Mouse (Mus musculus): ENCODE measurements around the gene 9230102O04Rik. TPM values are rescaled to one million over a fixed set of nuclear protein-coding genes. Genes with fewer than 3 reads are reported as not detected.

9230102O04Rik gene
- polyA plus RNA-seq (2015; fragmentation: Nextera tagmentation; extraction: Ambion mirVana) = not detected in 2 replicates

DNA sequence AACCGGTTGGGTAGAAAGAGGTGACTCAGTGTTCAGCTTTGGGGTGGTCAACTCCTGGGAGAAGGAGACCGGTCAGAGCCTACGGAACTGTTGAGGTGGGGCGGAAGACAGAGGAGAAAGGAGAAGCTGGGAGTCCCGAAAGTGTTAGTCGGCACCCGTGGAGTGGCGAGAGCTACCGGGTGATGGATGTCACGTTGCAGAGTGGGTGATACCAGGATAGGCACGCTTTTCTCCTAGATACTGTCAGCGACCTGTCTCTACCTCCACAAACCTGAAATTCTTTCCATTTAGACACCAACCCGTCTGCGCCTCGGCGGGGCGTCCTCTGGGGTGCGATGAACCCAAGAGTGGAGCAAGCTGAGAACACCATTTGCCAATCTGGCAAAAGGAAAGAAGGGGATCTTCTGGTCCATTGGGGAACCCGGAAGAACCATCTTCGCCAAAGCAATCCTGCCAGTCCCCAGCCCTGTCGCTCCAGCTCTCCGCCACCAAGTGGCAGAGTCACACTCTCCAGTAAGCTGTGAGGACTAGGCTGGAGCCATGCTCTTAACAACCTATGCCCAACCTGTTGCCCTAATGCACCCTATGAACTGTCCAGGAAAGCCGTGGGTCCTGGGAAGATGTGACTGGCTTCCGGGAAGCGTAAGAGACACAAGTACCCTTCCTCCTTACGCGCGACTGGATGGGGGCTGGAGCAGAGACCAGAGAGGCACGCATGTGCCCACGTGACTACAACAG is at the start of gene 9230102O04Rik:
TSS of gene 9230102O04Rik (minus strand) at position 628 of the 738 bp plus-strand sequence.
- WGBS = 2% methylated on average over 30 of the region's 30 CpGs

DNA sequence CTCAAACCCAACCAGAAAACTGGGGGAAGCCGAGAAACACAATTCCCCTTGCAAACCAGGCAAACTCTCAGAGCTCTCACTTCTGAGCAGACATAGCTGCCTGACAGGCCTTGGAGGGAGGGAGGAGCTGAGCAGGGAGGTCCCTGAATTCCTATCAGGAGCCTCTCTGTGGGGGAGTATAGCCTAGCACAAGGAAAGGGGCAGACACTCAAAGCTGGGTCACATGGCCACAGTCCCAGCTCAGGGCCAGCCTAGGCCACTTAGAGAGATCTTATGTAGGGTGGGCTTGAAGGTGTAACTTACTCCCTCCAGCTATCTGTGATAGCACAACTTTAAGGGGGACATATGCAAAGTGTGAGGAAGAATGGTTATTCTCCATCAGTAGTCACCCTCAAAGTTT is 46.6 kb upstream of the 9230102O04Rik start:
- H3K27ac ChIP-seq (ENCODE audit: low read length) = no peak overlapping the region
- no peak for ATAC-seq (replicated peaks; ENCODE audit: extremely low read depth, insufficient read depth, low FRiP score)
- H3K9ac ChIP-seq (ENCODE audit: low read length) = no peak overlapping the region
- no peaks in the 10 kb centered on the region for H3K27me3 ChIP-seq (ENCODE audit: control insufficient read depth, insufficient read depth, low read length)
- no peak overlapping the region for H3K4me3 ChIP-seq (ENCODE audit: low read length)
- WGBS = 20% methylated on average over 1 of the region's 1 CpGs
- H3K4me1 ChIP-seq (ENCODE audit: control insufficient read depth, insufficient read depth, low read length) = no peaks in the 10 kb centered on the region
- H3K36me3 ChIP-seq (ENCODE audit: control insufficient read depth, insufficient read depth) = no peaks in the 10 kb centered on the region
- H3K4me2 ChIP-seq (ENCODE audit: low read depth, low read length) = no peak overlapping the region
- no peaks in the 10 kb centered on the region for H3K9me3 ChIP-seq (replicated peaks; ENCODE audit: control insufficient read depth, low read length)

More for the DNA sequence above, at the start of gene 9230102O04Rik:
- H3K36me3 ChIP-seq (ENCODE audit: control insufficient read depth, insufficient read depth) = no peaks in the 10 kb centered on the region
- 0 out of 2 replicates have a peak, but pooled peaks cover 5% of the 10 kb centered on the region for H3K4me1 ChIP-seq (ENCODE audit: control insufficient read depth, insufficient read depth, low read length)
- H3K27me3 ChIP-seq (ENCODE audit: control insufficient read depth, insufficient read depth, low read length) = peaks cover 86% of the 10 kb centered on the region
- peak; percentile 90 for ATAC-seq (replicated peaks; ENCODE audit: extremely low read depth, insufficient read depth, low FRiP score)
- H3K9me3 ChIP-seq (replicated peaks; ENCODE audit: control insufficient read depth, low read length) = no peaks in the 10 kb centered on the region
- peak within 1 kb of the TSS; percentile 45 for H3K4me2 ChIP-seq (ENCODE audit: low read depth, low read length)
- H3K27ac ChIP-seq (ENCODE audit: low read length) = no peak within 1 kb of the TSS
- H3K4me3 ChIP-seq (ENCODE audit: low read length) = peak within 1 kb of the TSS; percentile 34
- no peak within 1 kb of the TSS for H3K9ac ChIP-seq (ENCODE audit: low read length)

DNA sequence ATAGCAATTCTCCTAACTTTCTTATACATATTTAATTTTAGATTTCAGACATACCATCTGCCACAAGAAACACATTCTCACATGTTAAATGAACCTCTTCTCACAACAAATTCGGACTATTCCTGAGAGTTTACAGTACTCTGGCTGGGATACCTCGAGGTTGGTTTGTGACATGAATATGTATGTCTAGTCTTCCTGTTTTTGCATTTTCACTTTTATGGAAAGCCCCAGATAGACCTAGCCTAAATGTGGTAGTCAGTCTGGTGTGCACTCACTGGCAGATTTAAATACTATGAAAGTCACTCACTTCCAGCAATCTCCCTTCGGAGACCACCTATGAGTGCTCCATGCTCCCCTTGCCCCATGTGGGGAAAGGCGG is 37.6 kb upstream of the 9230102O04Rik start:
- no peaks in the 10 kb centered on the region; the same call in 1 of the 2 replicates for H3K36me3 ChIP-seq (ENCODE audit: control insufficient read depth, insufficient read depth)
- H3K9ac ChIP-seq (ENCODE audit: low read length) = no peak overlapping the region
- no peak overlapping the region for H3K4me3 ChIP-seq (ENCODE audit: low read length)
- no peaks in the 10 kb centered on the region for H3K9me3 ChIP-seq (replicated peaks; ENCODE audit: control insufficient read depth, low read length)
- no peaks in the 10 kb centered on the region for H3K27me3 ChIP-seq (ENCODE audit: control insufficient read depth, insufficient read depth, low read length)
- no peaks in the 10 kb centered on the region for H3K4me1 ChIP-seq (ENCODE audit: control insufficient read depth, insufficient read depth, low read length)
- no peak overlapping the region for H3K4me2 ChIP-seq (ENCODE audit: low read depth, low read length)
- no peak overlapping the region for H3K27ac ChIP-seq (ENCODE audit: low read length)
- ATAC-seq (replicated peaks; ENCODE audit: extremely low read depth, insufficient read depth, low FRiP score) = no peak
- 80% methylated on average over 4 of the region's 4 CpGs for WGBS

DNA sequence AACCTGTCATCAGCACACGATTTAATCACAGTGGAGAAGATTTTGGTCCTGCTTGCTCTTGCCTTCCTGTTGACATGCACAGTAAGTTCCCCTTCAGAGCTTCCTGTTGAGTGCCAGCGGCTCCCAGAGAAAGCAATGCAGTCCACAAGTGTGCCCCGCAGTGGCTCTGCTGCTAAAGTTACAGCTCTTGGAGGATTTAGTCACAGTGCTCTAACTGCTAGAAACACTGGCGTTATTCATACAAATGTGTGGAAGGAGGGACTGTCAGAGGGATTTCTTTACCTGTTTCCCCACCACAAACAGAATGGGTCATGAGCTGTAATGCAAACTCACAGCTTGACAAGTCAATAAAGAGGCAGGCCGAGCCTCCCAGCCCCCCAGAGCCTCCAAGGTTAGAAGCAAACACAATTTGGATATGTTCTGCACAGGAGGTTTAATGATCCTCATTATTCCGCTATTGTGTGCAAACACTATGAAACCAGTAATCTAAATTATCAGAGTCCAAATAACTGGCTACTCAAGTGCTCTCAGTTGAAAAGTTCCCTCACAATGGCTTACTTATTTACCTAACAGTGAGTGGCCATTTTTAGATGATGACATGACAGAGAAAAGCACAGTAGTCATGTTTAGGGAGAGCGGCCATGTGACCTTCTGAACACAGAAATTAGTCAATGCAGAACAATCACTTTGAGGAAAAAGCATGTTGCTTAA is 37.0 kb upstream of the 9230102O04Rik start:
- WGBS = 49% methylated on average over 7 of the region's 7 CpGs
- no peak for ATAC-seq (replicated peaks; ENCODE audit: extremely low read depth, insufficient read depth, low FRiP score)
- H3K4me2 ChIP-seq (ENCODE audit: low read depth, low read length) = no peak overlapping the region

DNA sequence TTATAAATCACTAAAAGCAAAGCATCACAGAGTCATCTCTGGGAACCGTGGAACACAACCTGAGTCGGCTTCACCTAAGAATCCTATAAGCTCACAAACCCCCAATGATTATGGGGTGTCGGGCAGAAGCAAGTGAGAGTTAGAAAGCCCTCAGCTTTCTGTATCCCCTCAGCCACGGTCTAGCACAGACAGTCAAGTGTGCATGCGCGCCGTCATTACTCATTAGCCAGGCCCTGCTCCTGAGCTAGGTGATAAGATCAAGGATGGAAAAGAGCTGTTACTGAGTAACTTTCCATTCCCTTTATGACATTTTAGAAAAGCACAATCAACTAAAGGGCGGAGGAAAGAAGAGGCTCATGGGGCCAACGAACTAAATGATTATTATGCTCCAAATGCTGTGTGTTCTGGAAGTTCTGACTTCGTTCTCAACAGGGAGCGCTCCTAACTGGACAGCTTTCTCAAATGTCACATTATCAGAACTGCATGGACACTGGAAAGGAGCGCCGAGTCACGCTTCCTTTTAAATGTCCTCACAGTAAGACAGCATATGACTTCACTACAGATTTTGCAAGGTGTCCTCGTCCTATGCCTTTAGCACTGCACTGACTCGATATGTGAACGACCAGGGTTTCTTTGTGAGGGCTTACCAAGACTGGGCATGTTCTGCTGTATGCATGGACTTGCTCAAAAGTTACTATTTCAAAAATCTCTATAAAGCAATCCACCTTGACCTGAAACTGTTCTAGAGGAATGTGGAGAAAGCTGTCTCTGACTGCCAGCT is 29.5 kb upstream of the 9230102O04Rik start:
- no peak for ATAC-seq (replicated peaks; ENCODE audit: extremely low read depth, insufficient read depth, low FRiP score)
- no peak overlapping the region for H3K4me3 ChIP-seq (ENCODE audit: low read length)
- no peaks in the 10 kb centered on the region for H3K4me1 ChIP-seq (ENCODE audit: control insufficient read depth, insufficient read depth, low read length)
- no peak overlapping the region for H3K9ac ChIP-seq (ENCODE audit: low read length)
- no peak overlapping the region for H3K4me2 ChIP-seq (ENCODE audit: low read depth, low read length)
- no peaks in the 10 kb centered on the region for H3K9me3 ChIP-seq (replicated peaks; ENCODE audit: control insufficient read depth, low read length)
- peaks cover 9% of the 10 kb centered on the region for H3K36me3 ChIP-seq (ENCODE audit: control insufficient read depth, insufficient read depth)
- 72% methylated on average over 17 of the region's 17 CpGs for WGBS
- no peak overlapping the region for H3K27ac ChIP-seq (ENCODE audit: low read length)
- H3K27me3 ChIP-seq (ENCODE audit: control insufficient read depth, insufficient read depth, low read length) = no peaks in the 10 kb centered on the region

More for the DNA sequence above, 37.0 kb upstream of the 9230102O04Rik start:
- Histone ChIP-seq H3K9ac (ENCODE audit: low read length) (no peak overlapping the region), H3K9me3 (replicated peaks; ENCODE audit: control insufficient read depth, low read length) (no peaks in the 10 kb centered on the region), H3K4me1 (ENCODE audit: control insufficient read depth, insufficient read depth, low read length) (no peaks in the 10 kb centered on the region), H3K27me3 (ENCODE audit: control insufficient read depth, insufficient read depth, low read length) (no peaks in the 10 kb centered on the region), H3K36me3 (ENCODE audit: control insufficient read depth, insufficient read depth) (no peaks in the 10 kb centered on the region; the same call in 1 of the 2 replicates), H3K27ac (ENCODE audit: low read length) (no peak overlapping the region), H3K4me3 (ENCODE audit: low read length) (no peak overlapping the region)

DNA sequence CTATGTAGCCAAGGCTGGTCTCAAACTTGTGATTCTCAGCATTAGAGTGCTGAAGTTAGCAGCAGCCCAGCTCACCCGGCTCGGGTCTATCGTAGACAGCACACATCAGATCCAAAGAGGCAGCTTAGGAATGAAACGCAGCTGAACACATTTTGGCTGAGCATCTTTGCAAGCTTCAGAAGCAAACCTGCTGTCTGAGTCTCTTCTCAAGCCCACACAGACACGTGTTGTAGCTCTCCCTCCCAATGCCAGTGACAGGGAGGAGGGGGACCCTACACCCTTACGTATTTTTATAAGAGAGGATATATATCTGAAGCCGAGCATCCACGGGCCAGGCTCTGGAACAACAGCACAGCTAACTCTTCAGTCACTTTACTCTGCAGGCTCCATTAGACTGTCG is 28.3 kb upstream of the 9230102O04Rik start:
- 86% methylated on average over 9 of the region's 9 CpGs for WGBS
- Histone ChIP-seq H3K4me2 (ENCODE audit: low read depth, low read length) (no peak overlapping the region), H3K27me3 (ENCODE audit: control insufficient read depth, insufficient read depth, low read length) (no peaks in the 10 kb centered on the region), H3K36me3 (ENCODE audit: control insufficient read depth, insufficient read depth) (peaks cover 9% of the 10 kb centered on the region), H3K9me3 (replicated peaks; ENCODE audit: control insufficient read depth, low read length) (no peaks in the 10 kb centered on the region), H3K4me1 (ENCODE audit: control insufficient read depth, insufficient read depth, low read length) (no peaks in the 10 kb centered on the region), H3K9ac (ENCODE audit: low read length) (no peak overlapping the region), H3K27ac (ENCODE audit: low read length) (no peak overlapping the region), H3K4me3 (ENCODE audit: low read length) (no peak overlapping the region)
- ATAC-seq (replicated peaks; ENCODE audit: extremely low read depth, insufficient read depth, low FRiP score) = no peak

DNA sequence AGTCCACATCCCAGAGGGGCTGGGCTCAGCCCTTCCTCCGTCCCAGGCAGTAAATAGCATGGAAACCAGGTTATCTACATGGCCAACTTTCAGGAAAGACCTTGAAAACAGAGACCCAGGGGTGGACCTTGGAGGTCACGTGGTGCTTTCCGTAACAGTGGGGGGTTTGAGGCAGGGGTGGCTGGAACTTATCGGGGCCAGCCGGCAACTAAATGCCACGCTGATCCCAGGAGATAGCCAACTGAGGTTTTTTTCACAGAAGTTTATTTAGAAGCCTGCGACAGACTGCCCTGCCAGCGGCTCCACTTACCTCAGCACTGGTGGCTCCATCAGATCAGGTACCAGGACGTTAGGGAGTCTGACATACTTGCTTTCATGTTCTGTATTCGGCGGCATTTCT is 16.7 kb upstream of the 9230102O04Rik start:
- peaks cover 5% of the 10 kb centered on the region; the same call in 1 of the 2 replicates for H3K4me1 ChIP-seq (ENCODE audit: control insufficient read depth, insufficient read depth, low read length)
- peak overlapping the region; percentile 38 for H3K4me3 ChIP-seq (ENCODE audit: low read length)
- no peaks in the 10 kb centered on the region for H3K36me3 ChIP-seq (ENCODE audit: control insufficient read depth, insufficient read depth)
- 4% methylated on average over 11 of the region's 11 CpGs for WGBS
- H3K9ac ChIP-seq (ENCODE audit: low read length) = no peak overlapping the region
- peak overlapping the region; percentile 62 for H3K4me2 ChIP-seq (ENCODE audit: low read depth, low read length)
- H3K9me3 ChIP-seq (replicated peaks; ENCODE audit: control insufficient read depth, low read length) = no peaks in the 10 kb centered on the region
- no peak; the same call in 1 of the 2 replicates for ATAC-seq (replicated peaks; ENCODE audit: extremely low read depth, insufficient read depth, low FRiP score)
- no peak overlapping the region for H3K27ac ChIP-seq (ENCODE audit: low read length)
- peaks cover 4% of the 10 kb centered on the region; the same call in 1 of the 2 replicates for H3K27me3 ChIP-seq (ENCODE audit: control insufficient read depth, insufficient read depth, low read length)

DNA sequence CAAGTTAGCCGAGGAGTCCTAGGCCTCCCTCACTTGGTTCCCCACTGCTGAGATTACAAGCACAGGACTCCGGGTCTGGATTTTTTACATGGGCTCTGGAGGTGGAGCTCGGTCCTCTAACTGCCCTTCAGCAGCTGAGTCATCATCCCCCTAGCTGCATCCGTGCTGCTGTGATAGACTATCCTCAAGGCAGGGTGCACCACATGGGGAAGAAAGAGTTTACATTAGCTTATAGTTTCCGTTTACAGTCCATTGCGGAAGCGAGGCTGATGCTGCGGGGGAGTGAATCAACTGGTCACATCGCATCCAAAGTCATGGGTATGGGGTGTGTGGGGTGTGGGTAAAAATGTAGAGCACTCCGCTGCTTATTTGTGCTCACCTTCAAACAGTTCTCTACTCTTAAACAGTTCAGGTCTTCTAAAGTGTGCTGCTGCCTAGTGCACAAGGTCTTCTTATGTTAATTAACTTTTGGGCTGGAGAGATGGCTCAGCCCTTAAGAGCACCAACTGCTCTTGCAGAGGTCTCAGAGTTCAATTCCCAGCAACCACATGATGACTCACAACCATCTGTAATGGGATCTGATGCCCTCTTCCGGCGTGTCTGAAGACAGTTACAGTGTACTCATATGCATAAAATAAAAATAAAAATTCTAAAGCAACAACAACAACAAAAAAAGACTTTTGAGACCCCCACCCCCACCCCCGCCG is 14.7 kb upstream of the 9230102O04Rik start:
- Histone ChIP-seq H3K36me3 (ENCODE audit: control insufficient read depth, insufficient read depth) (no peaks in the 10 kb centered on the region), H3K4me3 (ENCODE audit: low read length) (no peak overlapping the region), H3K4me2 (ENCODE audit: low read depth, low read length) (no peak overlapping the region), H3K4me1 (ENCODE audit: control insufficient read depth, insufficient read depth, low read length) (peaks cover 5% of the 10 kb centered on the region; the same call in 1 of the 2 replicates), H3K9ac (ENCODE audit: low read length) (no peak overlapping the region), H3K27me3 (ENCODE audit: control insufficient read depth, insufficient read depth, low read length) (peaks cover 8% of the 10 kb centered on the region), H3K9me3 (replicated peaks; ENCODE audit: control insufficient read depth, low read length) (no peaks in the 10 kb centered on the region), H3K27ac (ENCODE audit: low read length) (no peak overlapping the region)
- WGBS = 55% methylated on average over 14 of the region's 14 CpGs
- no peak for ATAC-seq (replicated peaks; ENCODE audit: extremely low read depth, insufficient read depth, low FRiP score)
